Mouse (Mus musculus) E14TG2a.4 (cell line): ENCODE data around the gene Zfp335.

Experiments
- H3K27me3 ChIP-seq: 2 replicates; pipeline ENCODE4 v1.6.1; 2014; ENCODE audit warnings: low read length, control low read depth; ENCODE audit not compliant: insufficient read depth
- H3K36me3 ChIP-seq: 2 replicates; pipeline ENCODE4 v1.6.1; 2014; ENCODE audit warnings: low read length, control low read depth; ENCODE audit not compliant: insufficient read depth
- H3K4me1 ChIP-seq: replicated peaks from 2 replicates; pipeline ENCODE4 v1.6.1; 2014; ENCODE audit warnings: low read depth, low read length, control low read depth
- H3K4me3 ChIP-seq: replicated peaks from 2 replicates; pipeline ENCODE4 v1.5.1; 2014; ENCODE audit warnings: mild to moderate bottlenecking, low read length
- H3K9me3 ChIP-seq: 2 replicates; pipeline ENCODE4 v1.6.1; 2014; ENCODE audit warnings: low read length, control low read depth
- CTCF ChIP-seq: conservative IDR thresholded peaks from 2 replicates; pipeline ENCODE4 v1.5.1; 2014; ENCODE audit warnings: low read length
- NANOG ChIP-seq: IDR thresholded peaks from 2 replicates; pipeline ENCODE4 v1.6.1; 2014; ENCODE audit warnings: borderline replicate concordance, low read length, mixed read lengths
- POU5F1 ChIP-seq: IDR thresholded peaks from 2 replicates; pipeline ENCODE4 v1.6.1; 2014; ENCODE audit warnings: low read length, borderline replicate concordance

The Zfp335 gene

DNA sequence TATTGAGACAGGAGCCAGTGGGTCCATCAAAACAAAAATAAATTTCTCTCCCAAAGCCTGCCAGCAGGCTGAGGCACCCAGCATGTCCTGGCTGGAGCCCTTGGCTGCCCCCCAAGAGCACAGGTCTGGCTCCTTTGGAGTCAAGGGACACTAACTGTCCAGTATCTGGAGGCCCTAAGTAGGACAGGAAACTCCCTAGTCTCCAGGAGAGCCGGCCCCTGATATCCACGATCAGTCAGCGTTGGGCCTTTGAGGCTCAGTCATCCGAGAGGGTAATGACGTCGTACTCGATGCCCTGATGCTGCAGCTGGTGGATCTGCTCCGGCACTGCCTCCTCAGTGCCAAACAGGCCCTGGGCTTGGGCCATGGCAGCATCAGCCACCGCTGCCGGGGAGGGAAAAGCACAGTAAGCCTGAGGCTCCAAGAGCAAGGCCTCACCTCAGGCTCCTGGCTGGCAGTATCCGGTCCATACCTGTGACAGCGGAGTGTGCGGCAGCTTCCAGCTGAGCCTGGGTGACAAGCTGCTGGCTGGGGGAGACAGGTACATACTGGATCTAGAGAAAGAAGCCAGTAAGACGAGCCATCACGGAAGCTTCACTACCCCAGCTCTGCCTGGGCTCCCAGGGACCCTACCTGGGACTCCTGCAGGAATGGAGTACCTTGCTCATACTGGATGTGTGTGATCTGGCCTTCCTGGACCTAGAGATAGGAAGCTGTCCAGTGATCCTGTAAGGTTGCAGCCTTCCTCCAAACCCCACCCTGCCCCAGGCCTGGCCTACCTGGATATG lies 19.5 kb downstream of the Zfp335 start:
- H3K36me3 ChIP-seq = peaks cover 100% of the 10 kb centered on the region
- H3K27me3 ChIP-seq = no peaks in the 10 kb centered on the region
- H3K4me1 ChIP-seq = peaks cover 62% of the 10 kb centered on the region
- TF ChIP-seq CTCF (no peak), NANOG (no peak), POU5F1 (no peak)
- H3K4me3 ChIP-seq = no peak overlapping the region
- no peaks in the 10 kb centered on the region for H3K9me3 ChIP-seq

DNA sequence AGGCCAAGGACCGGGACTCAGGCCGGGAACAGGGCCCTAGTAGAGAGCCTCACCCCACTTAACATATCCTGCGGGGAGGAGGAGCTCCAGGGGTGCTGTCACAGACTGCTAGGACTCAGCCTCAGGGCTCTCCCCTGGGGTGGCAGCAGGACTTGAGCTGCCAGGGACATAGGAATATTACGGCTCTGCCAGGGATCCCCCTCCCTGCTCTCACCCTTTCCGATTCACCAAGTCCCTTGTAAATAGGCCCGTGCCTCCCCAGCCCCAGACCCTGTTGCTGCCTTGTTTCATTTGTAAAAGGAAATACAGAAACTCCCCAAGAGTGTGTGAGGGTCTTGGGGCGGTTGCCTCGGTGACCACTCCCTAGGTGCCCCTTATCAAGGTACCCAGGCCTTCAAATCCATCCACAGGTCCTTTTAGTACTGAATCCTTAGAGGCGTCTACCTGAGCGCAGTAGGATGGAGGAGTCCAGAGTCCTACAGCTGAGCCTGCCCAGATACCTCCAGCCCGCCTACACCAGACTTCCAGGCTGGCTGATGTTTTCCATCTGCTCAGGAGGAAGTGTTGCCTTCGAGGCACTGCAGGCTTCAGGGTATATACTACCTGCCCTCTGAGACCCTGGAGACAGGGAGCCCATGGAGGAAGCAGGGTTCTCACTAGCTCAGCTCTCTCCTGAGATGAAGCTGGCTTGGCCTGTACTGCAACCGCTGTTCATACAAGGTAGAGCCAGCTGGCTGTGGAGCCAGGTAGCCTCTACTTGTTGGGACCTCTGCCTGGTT lies 20.3 kb downstream of the Zfp335 start:
- Histone ChIP-seq H3K9me3 (no peaks in the 10 kb centered on the region), H3K4me3 (0 out of 2 replicates have a peak overlapping the region, but pooled peaks have one; percentile 41), H3K36me3 (peaks cover 100% of the 10 kb centered on the region), H3K27me3 (no peaks in the 10 kb centered on the region), H3K4me1 (peaks cover 67% of the 10 kb centered on the region)
- TF ChIP-seq CTCF = no peak
- no peak for TF ChIP-seq POU5F1
- no peak for TF ChIP-seq NANOG

DNA sequence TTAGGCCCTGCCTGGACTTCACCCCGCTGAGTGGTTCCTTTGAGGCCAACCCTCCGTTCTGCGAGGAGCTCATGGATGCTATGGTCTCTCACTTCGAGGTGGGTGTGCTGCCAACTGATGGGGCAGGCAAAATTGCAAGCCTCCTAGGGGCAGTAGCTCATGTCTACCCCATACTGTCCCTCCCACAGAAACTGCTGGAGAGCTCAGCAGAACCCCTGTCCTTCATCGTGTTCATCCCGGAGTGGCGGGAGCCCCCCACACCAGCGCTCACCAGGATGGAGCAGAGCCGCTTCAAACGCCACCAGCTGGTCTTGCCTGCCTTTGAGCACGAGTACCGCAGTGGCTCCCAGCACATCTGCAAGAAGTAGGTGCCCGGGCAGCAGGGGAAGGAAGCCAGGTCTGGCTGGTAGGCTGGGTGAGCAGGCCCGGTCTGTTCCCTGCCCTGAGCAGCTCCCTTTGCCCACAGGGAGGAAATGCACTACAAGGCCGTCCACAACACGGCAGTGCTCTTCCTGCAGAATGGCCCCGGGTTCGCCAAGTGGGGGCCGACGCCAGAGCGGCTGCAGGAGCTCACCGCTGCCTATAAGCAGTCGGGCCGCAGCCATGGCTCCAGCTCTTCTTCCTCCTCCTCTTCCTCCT lies 21.0 kb downstream of the Zfp335 start:
- no peak for TF ChIP-seq POU5F1
- no peak for TF ChIP-seq CTCF
- no peak for TF ChIP-seq NANOG

DNA sequence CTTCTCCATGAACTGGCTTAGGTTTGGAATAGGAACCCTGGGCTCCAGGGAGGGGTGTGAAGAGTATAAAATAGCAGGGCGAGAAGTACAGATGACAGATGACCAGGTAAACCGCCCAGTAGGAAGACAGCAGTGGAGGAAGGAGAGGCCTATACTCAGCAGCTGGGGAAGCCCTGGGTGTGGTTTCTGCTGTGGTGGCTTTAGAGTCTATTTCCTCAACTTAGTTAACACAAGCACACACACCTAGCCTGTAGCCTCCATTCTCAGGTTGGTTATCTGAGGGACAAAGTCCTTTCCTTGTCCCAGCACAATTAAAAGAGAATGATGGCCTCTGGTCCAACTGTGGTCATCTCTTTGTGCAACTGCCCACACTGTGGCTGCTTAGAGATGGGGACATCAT lies 21.6 kb downstream of the Zfp335 start:
- Histone ChIP-seq H3K9me3 (no peaks in the 10 kb centered on the region), H3K4me1 (peaks cover 78% of the 10 kb centered on the region), H3K27me3 (no peaks in the 10 kb centered on the region), H3K36me3 (peaks cover 100% of the 10 kb centered on the region), H3K4me3 (no peak overlapping the region)
- TF ChIP-seq NANOG = no peak
- TF ChIP-seq CTCF = no peak
- no peak for TF ChIP-seq POU5F1

More for the DNA sequence above, 21.0 kb downstream of the Zfp335 start:
- Histone ChIP-seq H3K4me3 (0 out of 2 replicates have a peak overlapping the region, but pooled peaks have one; percentile 41), H3K27me3 (no peaks in the 10 kb centered on the region), H3K36me3 (peaks cover 100% of the 10 kb centered on the region), H3K9me3 (no peaks in the 10 kb centered on the region), H3K4me1 (peaks cover 74% of the 10 kb centered on the region)

DNA sequence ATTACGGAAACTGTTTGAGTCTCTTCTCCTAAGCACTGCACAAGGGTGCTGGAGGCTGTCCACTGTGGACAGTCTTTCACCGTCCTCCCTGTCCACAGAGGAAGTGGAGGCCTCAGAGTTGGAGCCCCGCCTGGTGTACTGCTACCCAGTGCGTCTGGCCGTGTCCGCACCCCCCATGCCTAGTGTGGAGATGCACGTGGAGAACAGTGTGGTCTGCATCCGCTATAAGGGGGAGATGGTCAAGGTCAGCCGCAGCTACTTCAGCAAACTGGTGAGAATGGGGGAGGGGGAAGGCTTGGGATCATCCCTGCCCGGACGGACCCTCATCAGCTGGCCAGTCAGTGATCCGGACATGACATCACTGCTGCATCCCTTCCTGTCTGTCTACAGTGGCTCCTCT lies 22.6 kb downstream of the Zfp335 start:
- H3K9me3 ChIP-seq = no peaks in the 10 kb centered on the region
- 0 out of 2 replicates have a peak overlapping the region, but pooled peaks have one; percentile 4 for H3K4me3 ChIP-seq
- H3K4me1 ChIP-seq = peaks cover 78% of the 10 kb centered on the region
- TF ChIP-seq POU5F1 (no peak), NANOG (no peak), CTCF (no peak)
- no peaks in the 10 kb centered on the region for H3K27me3 ChIP-seq
- peaks cover 100% of the 10 kb centered on the region for H3K36me3 ChIP-seq

DNA sequence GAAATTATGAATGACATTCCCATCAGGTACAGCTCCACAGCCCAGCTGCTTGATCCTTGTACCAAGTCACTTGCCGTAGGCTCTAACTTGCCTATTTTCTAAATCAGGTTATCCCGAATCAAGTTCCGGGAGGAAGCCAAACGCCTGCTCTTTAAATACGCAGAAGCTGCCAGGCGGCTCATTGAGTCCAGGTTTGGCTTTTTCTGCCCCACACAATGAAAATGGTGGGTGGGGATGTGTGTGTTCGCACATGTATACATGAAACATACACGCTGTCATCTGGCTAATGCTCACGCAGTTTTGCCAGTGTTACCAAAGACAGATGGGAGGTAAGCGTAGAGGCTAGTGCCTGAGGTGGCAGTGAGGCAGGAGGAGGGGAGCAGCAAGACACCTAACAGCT lies 24.9 kb downstream of the Zfp335 start:
- TF ChIP-seq NANOG (no peak), POU5F1 (no peak), CTCF (no peak)
- H3K4me1 ChIP-seq = peaks cover 81% of the 10 kb centered on the region
- no peak overlapping the region for H3K4me3 ChIP-seq
- H3K36me3 ChIP-seq = peaks cover 93% of the 10 kb centered on the region
- H3K27me3 ChIP-seq = no peaks in the 10 kb centered on the region
- no peaks in the 10 kb centered on the region for H3K9me3 ChIP-seq

DNA sequence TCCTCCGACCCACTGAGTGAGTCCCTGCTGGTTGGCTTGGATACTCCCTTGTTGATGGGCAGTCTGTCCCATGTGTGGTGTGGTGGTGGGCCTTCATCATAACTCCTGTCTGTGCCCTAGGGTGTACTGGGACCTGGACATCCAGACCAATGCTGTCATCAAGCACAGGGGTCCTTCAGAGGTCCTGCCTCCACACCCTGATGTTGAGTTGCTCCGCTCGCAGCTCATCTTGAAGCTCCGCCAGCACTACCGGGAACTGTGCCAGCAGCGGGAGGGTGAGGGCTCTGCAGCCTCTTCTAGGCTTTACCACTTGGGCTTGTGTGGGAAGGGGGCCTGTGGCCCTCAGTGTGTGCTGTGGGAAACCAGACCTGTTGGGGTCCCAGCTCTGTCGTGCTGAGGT lies 25.8 kb downstream of the Zfp335 start:
- Histone ChIP-seq H3K36me3 (peaks cover 85% of the 10 kb centered on the region), H3K27me3 (no peaks in the 10 kb centered on the region), H3K4me1 (peaks cover 81% of the 10 kb centered on the region), H3K4me3 (no peak overlapping the region), H3K9me3 (no peaks in the 10 kb centered on the region)
- no peak for TF ChIP-seq POU5F1
- no peak for TF ChIP-seq NANOG
- no peak for TF ChIP-seq CTCF

DNA sequence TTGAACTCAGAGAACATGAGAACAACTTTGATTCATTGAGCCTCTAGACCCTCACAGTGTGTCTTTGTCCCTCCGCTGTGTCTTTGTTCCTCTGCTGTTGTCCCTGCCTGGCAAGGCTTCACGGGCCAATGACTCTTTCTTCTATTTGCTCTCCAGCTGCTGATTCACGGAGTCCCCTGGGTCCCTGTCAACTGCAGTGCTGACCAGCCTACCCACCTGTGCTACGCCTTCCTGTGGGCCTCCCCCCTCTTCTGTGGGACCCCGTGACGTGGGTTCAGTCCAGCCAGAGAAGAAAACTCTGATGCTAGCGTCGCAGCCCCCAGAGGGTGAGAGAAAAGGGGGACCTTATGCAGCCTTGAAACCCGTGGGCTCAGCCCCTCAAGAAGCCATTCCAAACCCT lies 28.9 kb downstream of the Zfp335 start:
- no peaks in the 10 kb centered on the region for H3K9me3 ChIP-seq
- H3K36me3 ChIP-seq = peaks cover 53% of the 10 kb centered on the region
- no peak overlapping the region for H3K4me3 ChIP-seq
- no peaks in the 10 kb centered on the region for H3K27me3 ChIP-seq
- peaks cover 63% of the 10 kb centered on the region for H3K4me1 ChIP-seq
- TF ChIP-seq POU5F1 = no peak
- TF ChIP-seq CTCF = no peak
- TF ChIP-seq NANOG = no peak
